Mouse (Mus musculus): ENCODE measurements at regions not wholly inside any gene's neighbourhood (a gene's known extent, or its start where the extent isn't known, plus 50 kb on each side); places are given as distances from the start of the nearest gene placed in this dataset.

- no peak for DNase-seq
Observed at GRCm38 (mm10) chr17:3248875-3249274, 77.5 kb upstream of the Tiam2 start.

- peak; percentile 25 for DNase-seq
Observed at GRCm38 (mm10) chr17:3249320-3249719, 77.1 kb upstream of the Tiam2 start.

- DNase-seq = no peak
Observed at GRCm38 (mm10) chr17:3251176-3251575, 75.2 kb upstream of the Tiam2 start.

- DNase-seq = no peak
Observed at GRCm38 (mm10) chr17:3251966-3252365, 74.4 kb upstream of the Tiam2 start.

- peak; percentile 54 for DNase-seq
Observed at GRCm38 (mm10) chr17:3253508-3254176, 72.7 kb upstream of the Tiam2 start.

GRCm38 (mm10) chr17:3256765-3257164 is 69.6 kb upstream of the Tiam2 start:
- no peak for DNase-seq

GRCm38 (mm10) chr17:3258811-3259510 is 67.4 kb upstream of the Tiam2 start:
- no peak for DNase-seq

DNA sequence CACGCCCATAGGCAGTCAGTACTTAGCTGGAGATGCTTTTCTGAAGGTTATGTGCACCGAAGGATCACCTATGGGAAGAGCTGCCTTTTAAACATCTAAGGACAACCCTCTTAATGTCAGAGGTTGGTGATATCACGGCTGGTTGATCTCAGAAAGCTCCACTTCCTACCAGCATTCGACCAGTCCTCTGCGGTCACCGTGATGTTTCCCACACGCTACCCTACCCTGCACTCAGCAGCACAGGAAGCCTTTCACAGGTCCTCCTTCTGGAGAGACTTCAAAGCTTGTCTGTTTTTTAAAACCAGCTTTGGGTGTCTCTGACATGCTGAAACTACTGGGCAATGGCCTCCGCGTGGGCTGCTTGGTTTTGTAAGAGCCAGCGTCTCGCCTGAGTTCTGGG is 65.6 kb upstream of the Tiam2 start:
- no peak for DNase-seq

DNA sequence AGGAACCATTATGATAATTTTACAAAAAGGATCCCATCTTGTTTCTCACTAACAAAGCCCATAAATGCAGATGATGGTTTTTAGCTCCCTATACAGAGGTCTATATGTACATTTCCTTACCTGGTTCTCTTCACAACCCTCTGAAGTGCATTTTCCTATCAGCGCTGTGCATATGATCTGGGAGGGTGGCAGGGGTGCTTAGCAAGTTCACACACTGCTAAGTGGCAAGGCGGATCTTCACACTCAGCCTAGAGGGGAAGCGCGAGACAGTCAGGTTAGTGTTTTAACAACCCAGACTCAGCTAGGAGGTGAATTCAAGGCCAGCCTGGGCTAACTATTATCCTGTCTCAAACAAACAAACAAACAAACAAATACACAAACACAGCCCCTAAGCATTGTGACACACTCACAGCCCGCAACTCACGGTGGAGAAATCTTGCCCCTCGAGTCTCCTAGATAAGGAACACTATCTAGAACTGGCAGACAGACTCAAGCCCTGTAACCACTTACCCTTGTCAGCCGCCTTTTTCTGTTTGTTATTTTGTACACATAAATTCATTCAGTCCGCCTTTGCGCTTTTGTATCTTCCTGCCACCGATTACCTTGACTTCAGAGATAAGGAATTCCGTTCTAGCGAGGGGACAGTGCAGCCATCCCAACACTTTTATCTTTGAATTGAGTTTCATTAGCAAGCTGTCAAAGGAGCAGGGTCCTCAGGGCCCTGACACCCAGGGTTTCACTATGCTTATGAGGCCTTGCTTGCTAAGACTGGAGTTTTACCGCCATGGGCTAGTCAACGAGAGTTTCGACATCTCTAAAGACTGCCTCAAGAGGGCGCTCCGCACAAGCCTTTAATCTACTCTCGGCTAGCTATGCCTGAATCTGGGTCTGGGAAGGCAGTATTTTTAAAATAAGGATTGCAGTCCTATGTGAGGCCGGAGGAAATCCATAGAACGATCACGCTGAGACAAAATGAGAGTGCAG is 53.0 kb upstream of the Tiam2 start:
- peak; percentile 88 for DNase-seq

- DNase-seq = no peak
Observed at GRCm38 (mm10) chr17:3274449-3275285, 51.7 kb upstream of the Tiam2 start.
